In genomic region chr17:12779442-12779841, GRCm38 (mm10) we compare ENCODE assay signal across 8 mouse cellular contexts. TPM values are rescaled to one million over a fixed set of nuclear protein-coding genes. Genes with fewer than 3 reads are reported as not detected.
DNase-seq lines count a peak whose midpoint lies in the region; ATAC-seq and TF ChIP-seq lines count a peak whose summit lies in the region.
"Had no signal": no experiment of that assay in that cellular context is flagged by ENCODE, and none has a peak within 500 bp of the region (broad histone marks: within the 10 kb centered on the region; RNA-seq: fewer than 3 reads in every experiment).

No protein-coding gene starts in this region.

- no peak overlapping the region for H3K9ac ChIP-seq in intestine, postnatal 0 days (ENCODE audit: low read depth, low read length)
- H3K9ac ChIP-seq: midbrain, embryonic 15.5 days had no signal

- H3K4me3 ChIP-seq in brown adipose tissue, adult 24 weeks (ENCODE audit: insufficient read depth, low read depth, low read length): no peak overlapping the region
- no peak overlapping the region for H3K4me3 ChIP-seq in intestine, postnatal 0 days (ENCODE audit: low read depth, low read length)
- H3K4me3 ChIP-seq: midbrain, embryonic 15.5 days had no signal

- peak; percentile 25; the same call in 1 of the 2 replicates for TF ChIP-seq CTCF in intestine, postnatal 0 days (IDR thresholded peaks at IDR 0.05; ENCODE audit: low read depth)

- DNase-seq in CD4-positive, CD25-positive, alpha-beta regulatory T cell, adult 2 months (ENCODE audit: low read depth, low spot score): peak; percentile 71
- DNase-seq in lung, postnatal 4 days: peak; percentile 43 to 67
- no peak for DNase-seq in spleen, postnatal 4 days (ENCODE audit: low spot score in 2 of 2)
- DNase-seq in c-Kit-positive CD71-positive TER-119-positive erythroid progenitor cells, embryonic 14.5 days (ENCODE audit: low spot score): no peak
- DNase-seq in adrenal gland, postnatal 4 days (ENCODE audit: low spot score in 2 of 2): no peak

- peaks cover 29% of the 10 kb centered on the region; the same call in 1 of the 2 replicates for H3K4me1 ChIP-seq in brown adipose tissue, adult 24 weeks (ENCODE audit: control insufficient read depth, insufficient read depth, insufficient read length, low read length)
- peaks cover 15% of the 10 kb centered on the region for H3K4me1 ChIP-seq in intestine, postnatal 0 days (replicated peaks; ENCODE audit: control insufficient read depth, insufficient read depth, low read length)
- H3K4me1 ChIP-seq: midbrain, embryonic 15.5 days had no signal

- peak overlapping the region; percentile 21; the same call in 1 of the 2 replicates for H3K4me2 ChIP-seq in intestine, postnatal 0 days (replicated peaks; ENCODE audit: low read depth)
- H3K4me2 ChIP-seq: midbrain, embryonic 15.5 days had no signal

- H3K36me3 ChIP-seq in intestine, postnatal 0 days (ENCODE audit: control insufficient read depth, insufficient read depth): 0 out of 2 replicates have a peak, but pooled peaks cover 3% of the 10 kb centered on the region
- H3K36me3 ChIP-seq: midbrain, embryonic 15.5 days had no signal

- no peaks in the 10 kb centered on the region for H3K27me3 ChIP-seq in intestine, postnatal 0 days (replicated peaks; ENCODE audit: control insufficient read depth, insufficient read depth, low read length)
- H3K27me3 ChIP-seq: midbrain, embryonic 15.5 days had no signal

- H3K27ac ChIP-seq in brown adipose tissue, adult 24 weeks (replicated peaks; ENCODE audit: low read depth, low read length): peak overlapping the region; percentile 78
- peak overlapping the region; percentile 54; the same call in 1 of the 2 replicates for H3K27ac ChIP-seq in intestine, postnatal 0 days (ENCODE audit: low read depth, low read length)
- H3K27ac ChIP-seq: midbrain, embryonic 15.5 days had no signal

- peak; percentile 80 for ATAC-seq in intestine, postnatal 0 days
- ATAC-seq: midbrain, embryonic 15.5 days had no signal

- 22% methylated on average over 3 of the region's 3 CpGs for WGBS in intestine, postnatal 0 days

- H3K9me3 ChIP-seq in intestine, postnatal 0 days (ENCODE audit: control insufficient read depth): no peaks in the 10 kb centered on the region
- H3K9me3 ChIP-seq: midbrain, embryonic 15.5 days had no signal

RNA-seq across cellular contexts. Expression of gene Igf2r, which starts 10.0 kb away (rescaled TPM):
- 15.7 and 16.3 TPM in 2 replicates for polyA plus RNA-seq in brown adipose tissue, adult 24 weeks (2012; ENCODE audit: insufficient read depth, insufficient read length, missing spikeins)
- polyA plus RNA-seq in intestine, postnatal 0 days (2015; fragmentation: Nextera tagmentation; extraction: Ambion mirVana): 25.1 and 28.7 TPM in 2 replicates
- total RNA-seq in adrenal gland, postnatal 4 days (2021): 10 to 100 TPM; 76.4 to 82.0 TPM

Comparison
In these comparisons a context has a peak if more than half of its experiments do, and no peak if none do; other contexts are left out.
1. DNase-seq: peak in CD4-positive, CD25-positive, alpha-beta regulatory T cell, adult 2 months (single experiment) and lung, postnatal 4 days (2 of 2); none in spleen, postnatal 4 days (0 of 2), c-Kit-positive CD71-positive TER-119-positive erythroid progenitor cells, embryonic 14.5 days (single experiment) and adrenal gland, postnatal 4 days (0 of 2).